Mouse (Mus musculus) C3H10T1/2 (cell line): ENCODE measurements around the gene Eml3. TPM values are rescaled to one million over a fixed set of nuclear protein-coding genes. Genes with fewer than 3 reads are reported as not detected.

Experiments
- polyA plus RNA-seq, 2 experiments: library from polyadenylated mRNA; unstranded; fragments of >200 nt; fragmentation: generic; extraction: Trizol; gene quantifications; one replicate each; pipeline ENCODE4 v1.2.1; 2012; ENCODE audit warnings: missing spikeins in 2 of 2

Gene Eml3
- polyA plus RNA-seq = 10 to 100 TPM; 30.0 to 62.2 TPM

GRCm38 (mm10) chr19:8929224-8930088 lies at the start of gene Eml3, which contains the start of gene Rom1:
Gene Eml3, plus strand, starts transcription at chr19:8929552.
Gene Rom1, minus strand, starts transcription at chr19:8929356.

GRCm38 (mm10) chr19:8880311-8881033 lies 48.9 kb upstream of the Eml3 start, which contains the start of gene Uqcc3:
Gene Uqcc3, minus strand, starts transcription at chr19:8880923.

DNA sequence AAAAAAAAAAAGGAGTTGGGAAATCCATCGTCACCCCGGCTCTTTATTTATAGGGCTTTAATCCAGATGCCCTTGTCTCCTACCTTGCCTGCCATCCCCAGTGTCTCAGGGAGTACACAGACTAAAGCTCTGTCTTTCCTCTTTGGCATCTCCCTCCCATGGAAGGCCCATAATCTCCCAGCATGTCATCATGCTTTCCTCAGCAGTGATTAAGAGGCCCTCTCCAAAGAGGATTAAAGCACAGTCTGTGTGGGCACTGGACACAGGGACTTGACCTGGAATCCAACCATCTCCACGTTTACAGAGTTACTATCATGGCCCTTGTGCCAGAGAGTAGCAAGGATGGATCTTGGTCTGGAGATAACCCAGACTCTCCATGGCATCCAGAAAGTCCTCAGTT lies 45.7 kb upstream of the Eml3 start, which contains the start of the genes Lbhd1 and Gm49403:
Lbhd1 (plus strand) TSS at position 117 of the 400 bp plus-strand sequence.
Gm49403 (plus strand) TSS at position 315 of the 400 bp plus-strand sequence.

GRCm38 (mm10) chr19:8888511-8889385 lies 40.6 kb upstream of the Eml3 start, which contains the start of the genes 1810009A15Rik and Gm49416:
Gene 1810009A15Rik, plus strand, starts transcription at chr19:8888853.
Gene Gm49416, plus strand, starts transcription at chr19:8888926.

GRCm38 (mm10) chr19:8892829-8893766 lies 36.3 kb upstream of the Eml3 start, which contains the start of gene Ints5:
Gene Ints5, plus strand, starts transcription at chr19:8893005.

DNA sequence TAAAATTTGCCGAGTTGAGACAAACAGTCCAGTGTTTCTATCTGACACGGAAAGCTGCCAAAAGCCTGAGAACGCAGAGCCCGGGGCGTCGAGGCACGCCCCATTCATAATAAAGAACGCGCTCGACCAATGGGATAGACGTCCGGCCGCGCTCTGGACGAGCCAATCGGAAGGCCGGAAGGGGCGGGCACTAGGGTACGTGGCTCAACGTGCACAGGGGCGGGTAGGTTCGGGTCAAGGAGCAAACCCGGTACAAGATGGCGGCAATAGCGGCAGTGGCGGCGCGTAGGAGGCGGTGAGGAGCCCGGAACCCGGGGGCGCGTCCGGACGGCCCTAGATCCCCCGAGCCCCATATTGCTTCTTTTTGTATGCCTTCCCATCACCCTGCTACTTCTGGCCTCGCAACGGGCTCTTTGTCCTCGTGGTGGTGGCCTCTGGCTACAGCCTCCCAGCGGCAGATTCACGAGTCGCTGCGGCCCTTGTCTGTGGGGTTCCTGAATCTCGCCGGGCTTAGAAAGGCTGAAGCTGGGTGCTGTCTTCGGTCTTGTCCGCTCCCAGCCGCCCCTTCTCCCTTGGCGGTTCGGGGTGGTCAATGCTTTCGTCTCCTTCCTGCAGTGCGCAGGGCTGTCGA lies 31.4 kb upstream of the Eml3 start, which contains the start of gene Ganab:
Ganab (plus strand) TSS at position 207 of the 631 bp plus-strand sequence.

DNA sequence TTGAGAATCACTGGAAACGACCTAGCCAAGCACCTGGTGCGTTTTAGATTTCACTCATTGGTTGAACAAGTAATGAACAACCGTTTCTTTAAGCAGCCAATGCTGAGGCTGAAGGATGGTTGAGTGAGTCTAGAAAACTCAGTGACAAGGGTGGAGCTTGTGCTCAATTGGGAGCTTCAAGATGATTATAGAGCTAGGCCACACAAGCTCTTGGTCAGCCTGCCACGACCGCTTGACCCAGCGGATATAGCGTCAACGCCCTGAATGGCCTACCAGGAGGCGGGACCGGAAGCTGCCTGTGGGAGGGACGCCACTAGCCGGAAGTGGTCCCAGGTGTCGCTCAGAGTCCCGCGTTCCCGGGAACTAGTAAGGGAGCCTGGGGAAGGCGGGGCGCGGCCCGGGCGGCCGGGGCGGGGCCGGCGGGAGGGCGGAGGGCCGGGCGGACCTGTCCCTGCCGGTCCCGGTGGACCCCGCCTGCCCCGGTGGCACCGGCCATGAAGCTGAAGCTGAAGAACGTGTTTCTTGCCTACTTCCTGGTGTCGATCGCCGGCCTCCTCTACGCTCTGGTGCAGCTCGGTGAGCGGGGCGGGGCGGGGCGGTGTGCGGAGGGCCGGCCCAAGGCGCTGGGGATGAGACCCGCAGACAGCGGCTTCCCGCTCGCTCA lies 9.1 kb upstream of the Eml3 start, which contains the start of gene B3gat3:
B3gat3 (plus strand) TSS at position 302 of the 664 bp plus-strand sequence.

DNA sequence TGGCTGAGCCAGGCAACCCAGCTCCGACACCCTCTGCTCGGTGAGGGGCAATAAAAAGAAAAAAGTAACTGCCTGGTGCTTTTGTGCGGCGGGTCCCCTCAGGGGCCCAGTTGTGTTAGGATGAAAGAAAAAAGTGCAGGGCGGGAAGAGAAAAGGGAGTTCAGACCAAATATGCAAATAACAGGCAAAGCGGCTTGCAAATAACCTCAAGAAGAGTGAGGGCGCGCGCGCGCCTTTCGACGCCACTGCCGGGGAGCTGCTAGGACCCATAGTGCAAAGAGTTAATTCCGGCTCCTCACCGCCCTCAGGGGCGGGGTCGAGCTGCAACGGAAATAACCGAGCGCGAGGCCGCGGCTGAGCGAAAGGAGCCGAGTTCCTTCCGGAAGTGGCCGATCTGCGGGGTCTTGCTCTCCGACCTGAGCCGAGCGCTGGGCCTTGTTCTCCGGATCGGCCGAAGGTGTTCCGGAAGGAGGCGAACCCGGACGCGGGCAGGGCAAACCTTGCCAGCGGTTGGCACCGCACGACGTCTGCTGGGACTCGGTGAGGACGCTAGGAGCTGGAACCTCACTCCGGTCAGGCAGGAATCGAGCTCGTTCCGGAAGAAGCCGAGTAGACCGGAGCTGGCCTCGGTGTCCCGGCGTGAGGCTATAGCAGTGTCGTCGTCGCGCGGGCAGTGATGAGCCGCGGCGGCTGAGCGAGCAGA lies 12.3 kb downstream of the Eml3 start, which contains the start of gene Mta2:
Mta2 (plus strand) TSS at position 361 of the 703 bp plus-strand sequence.

DNA sequence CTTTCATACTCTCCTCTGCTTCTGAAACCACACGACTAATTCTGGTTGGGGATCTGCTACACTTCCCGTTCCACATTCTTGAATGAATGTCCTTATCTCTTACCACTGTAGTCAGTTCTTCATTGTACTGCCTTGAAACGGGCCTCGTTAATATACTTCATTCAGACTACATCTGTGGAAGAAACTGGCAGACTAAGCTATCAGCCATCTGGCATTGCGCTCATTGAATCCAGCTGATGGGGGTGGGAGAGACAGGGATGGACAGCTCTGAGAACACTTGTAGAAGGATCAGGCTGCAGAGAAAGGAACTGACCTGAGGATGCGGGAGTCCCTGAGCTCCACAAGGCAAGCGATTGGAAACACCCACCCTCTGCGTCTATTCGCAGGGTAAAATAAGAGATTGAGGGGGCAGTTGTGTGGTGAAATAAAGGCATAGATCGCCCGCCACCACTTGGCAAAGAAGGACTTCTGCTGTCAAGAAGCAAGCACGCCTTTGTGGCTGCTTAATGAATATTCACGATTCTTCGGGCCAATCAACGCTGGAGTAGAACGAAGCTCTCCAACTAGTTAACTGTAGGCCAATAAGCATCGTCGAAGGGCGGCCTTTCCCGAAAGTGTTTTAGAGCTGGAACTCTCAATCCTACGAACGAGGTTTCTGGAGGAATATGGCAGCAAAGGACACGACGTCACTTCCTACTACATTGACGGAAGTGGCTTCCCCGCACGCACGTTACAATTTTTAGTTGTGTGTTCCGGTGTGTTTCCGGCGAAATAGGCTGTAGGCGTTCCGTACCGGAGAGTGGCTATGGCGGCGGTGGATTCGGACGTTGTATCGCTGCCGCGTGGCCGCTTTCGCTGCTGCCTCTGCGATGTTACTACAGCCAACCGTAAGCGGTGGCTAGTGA lies 24.0 kb downstream of the Eml3 start, which contains the start of gene Tut1:
Tut1 (plus strand) TSS at position 713 of the 905 bp plus-strand sequence.

GRCm38 (mm10) chr19:8966590-8967372 lies 37.4 kb downstream of the Eml3 start, which contains the start of gene Eef1g:
Gene Eef1g, plus strand, starts transcription at chr19:8967041.

GRCm38 (mm10) chr19:8989066-8989566 lies 59.8 kb downstream of the Eml3 start, which contains the start of gene Ahnak:
Gene Ahnak, plus strand, starts transcription at chr19:8989284.

Other genes starting within 250 kb of the Eml3 start
- 100 to 1,000 TPM; 109 to 260 TPM for gene Slc3a2, start 206.2 kb upstream of the Eml3 start, polyA plus RNA-seq
- gene Wdr74, start 193.7 kb upstream of the Eml3 start, polyA plus RNA-seq = 100 to 1,000 TPM in 1 of 2 experiments, 10 to 100 TPM in 1; 60.8 to 195 TPM
- 1 to 10 TPM; 1.5 to 1.8 TPM for gene 1700092M07Rik, start 188.8 kb upstream of the Eml3 start, polyA plus RNA-seq
- gene Stx5a, start 188.1 kb upstream of the Eml3 start, polyA plus RNA-seq = 100 to 1,000 TPM in 1 of 2 experiments, 10 to 100 TPM in 1; 33.2 to 112 TPM
- 100 to 1,000 TPM in 1 of 2 experiments, 10 to 100 TPM in 1; 63.1 to 106 TPM for gene Nxf1, start 172.5 kb upstream of the Eml3 start, polyA plus RNA-seq
- gene Tmem223, start 158.6 kb upstream of the Eml3 start, polyA plus RNA-seq = 100 to 1,000 TPM; 211 to 253 TPM
- 10 to 100 TPM; 43.2 to 61.1 TPM for gene Tmem179b, start 155.1 kb upstream of the Eml3 start, polyA plus RNA-seq
- gene Taf6l, start 143.1 kb upstream of the Eml3 start, polyA plus RNA-seq = 10 to 100 TPM; 24.9 to 37.5 TPM
- 100 to 1,000 TPM; 100 to 147 TPM for gene Polr2g, start 131.0 kb upstream of the Eml3 start, polyA plus RNA-seq
- gene Zbtb3, start 127.0 kb upstream of the Eml3 start, polyA plus RNA-seq = 1 to 10 TPM; 2.6 to 5.2 TPM
- 10 to 100 TPM in 1 of 2 experiments, 1 to 10 TPM in 1; 1.9 to 14.9 TPM for gene Ttc9c, start 110.2 kb upstream of the Eml3 start, polyA plus RNA-seq
- 10 to 100 TPM in 1 of 2 experiments, 1 to 10 TPM in 1; 7.6 to 49.9 TPM for gene Hnrnpul2, start 109.5 kb upstream of the Eml3 start, polyA plus RNA-seq
- 1 to 10 TPM in 1 of 2 experiments, under 1 TPM in 1; 0.19 to 1.1 TPM for gene AC129217.1, start 99.8 kb upstream of the Eml3 start, polyA plus RNA-seq
- gene Bscl2, start 92.1 kb upstream of the Eml3 start, polyA plus RNA-seq = 10 to 100 TPM; 11.7 to 29.0 TPM
- under 1 TPM; 0.04 to 0.41 TPM for gene Gng3, start 90.4 kb upstream of the Eml3 start, polyA plus RNA-seq
- 1 to 10 TPM in 1 of 2 experiments, under 1 TPM in 1; 0.08 to 7.0 TPM for gene Lrrn4cl, start 78.8 kb upstream of the Eml3 start, polyA plus RNA-seq
- 100 to 1,000 TPM; 240 to 270 TPM for gene Ubxn1, start 58.1 kb upstream of the Eml3 start, polyA plus RNA-seq
- 10 to 100 TPM; 63.8 to 97.9 TPM for gene Uqcc3, start 48.6 kb upstream of the Eml3 start, polyA plus RNA-seq
- 1 to 10 TPM; 3.4 to 3.7 TPM for gene Lbhd1, start 45.8 kb upstream of the Eml3 start, polyA plus RNA-seq
- gene Gm49403, start 45.6 kb upstream of the Eml3 start, polyA plus RNA-seq = not detected
- 100 to 1,000 TPM in 1 of 2 experiments, 10 to 100 TPM in 1; 73.9 to 176 TPM for gene 1810009A15Rik, start 40.7 kb upstream of the Eml3 start, polyA plus RNA-seq
- under 1 TPM in 1 of 2 experiments, not detected in 1; 0.18 TPM for gene Gm49416, start 40.6 kb upstream of the Eml3 start, polyA plus RNA-seq
- 10 to 100 TPM; 30.2 to 43.9 TPM for gene Ints5, start 36.5 kb upstream of the Eml3 start, polyA plus RNA-seq
- 100 to 1,000 TPM in 1 of 2 experiments, 10 to 100 TPM in 1; 43.4 to 137 TPM for gene Ganab, start 31.5 kb upstream of the Eml3 start, polyA plus RNA-seq
- gene B3gat3, start 9.2 kb upstream of the Eml3 start, polyA plus RNA-seq = 10 to 100 TPM; 56.0 to 67.8 TPM
- 10 to 100 TPM in 1 of 2 experiments, 1 to 10 TPM in 1; 5.9 to 12.1 TPM for gene Rom1, start 196 bp upstream of the Eml3 start, polyA plus RNA-seq
- gene Mta2, start 12.3 kb downstream of the Eml3 start, polyA plus RNA-seq = 10 to 100 TPM; 55.6 to 94.0 TPM
- gene Tut1, start 24.3 kb downstream of the Eml3 start, polyA plus RNA-seq = 10 to 100 TPM; 16.0 to 17.5 TPM
- 1,000 to 10,000 TPM in 1 of 2 experiments, 100 to 1,000 TPM in 1; 710 to 2,782 TPM for gene Eef1g, start 37.5 kb downstream of the Eml3 start, polyA plus RNA-seq
- gene Ahnak, start 59.7 kb downstream of the Eml3 start, polyA plus RNA-seq = 100 to 1,000 TPM in 1 of 2 experiments, 10 to 100 TPM in 1; 26.0 to 103 TPM
- gene Scgb1a1, start 158.4 kb downstream of the Eml3 start, polyA plus RNA-seq = not detected
- 1 to 10 TPM; 3.0 to 6.1 TPM for gene Asrgl1, start 206.1 kb downstream of the Eml3 start, polyA plus RNA-seq